Mouse (Mus musculus) cerebellum, adult 8-10 months (tissue): ENCODE results near the gene Crp.

ENCODE experiments used
- DNase-seq: peaks from one replicate; pipeline ENCODE4 v3.0.0; 2022

The Crp gene

DNA sequence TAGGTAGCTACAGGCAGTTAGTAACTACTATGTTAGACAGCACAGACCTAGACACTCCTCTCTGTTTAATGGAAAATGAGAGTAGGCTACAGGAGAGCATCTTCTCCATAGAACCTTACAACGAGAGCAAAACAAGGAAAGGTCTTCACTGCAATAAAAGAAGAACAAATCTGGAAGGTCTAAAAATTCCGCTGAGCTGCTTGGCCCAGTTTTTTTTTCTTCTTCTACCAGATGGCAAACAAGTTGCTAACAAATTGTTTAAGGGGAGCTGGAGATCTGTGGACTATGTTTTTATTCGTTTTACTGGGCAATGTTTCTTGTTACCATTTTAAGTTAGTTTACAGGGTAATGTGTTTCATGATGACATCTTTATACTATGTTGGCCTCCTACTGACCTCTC is 53.4 kb downstream of the Crp start:
- no peak for DNase-seq

DNA sequence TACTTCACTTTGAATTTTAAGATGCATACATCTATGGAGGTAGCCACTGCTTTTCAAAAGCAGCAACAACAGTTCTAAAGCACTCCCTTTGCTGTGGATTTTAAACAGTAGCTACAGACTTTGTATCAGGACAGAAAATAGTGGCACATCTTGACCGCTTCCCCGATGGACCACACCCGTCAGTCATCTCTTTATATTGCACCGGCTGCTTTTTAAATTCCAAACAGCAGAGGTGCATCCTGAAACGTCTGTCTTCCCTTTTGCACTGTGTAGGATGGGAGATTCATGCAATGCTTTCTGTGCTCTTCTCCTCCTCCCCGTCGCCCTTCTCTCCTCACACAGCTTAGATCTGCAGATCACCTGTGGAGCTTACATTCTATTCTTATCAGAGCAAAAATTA is 57.3 kb downstream of the Crp start:
- DNase-seq = no peak

DNA sequence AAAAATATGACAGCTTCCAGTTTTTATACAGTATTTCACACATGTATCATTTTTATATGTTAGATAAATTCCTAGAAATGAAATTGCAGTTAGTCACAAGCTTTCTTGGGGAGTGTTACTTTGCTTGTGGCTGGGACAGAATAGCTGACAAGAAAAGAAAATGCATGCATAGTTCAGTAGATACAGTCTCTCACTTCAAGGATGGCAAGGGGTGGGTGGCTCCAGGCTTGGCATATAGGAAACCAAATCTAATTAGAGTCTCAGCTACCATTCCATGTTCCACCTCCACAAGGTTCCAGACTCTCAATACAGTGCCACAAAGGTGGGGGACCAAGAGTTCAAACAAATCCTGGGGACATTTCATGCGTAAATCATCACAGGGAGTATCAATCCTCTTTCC is 61.7 kb downstream of the Crp start:
- no peak for DNase-seq

DNA sequence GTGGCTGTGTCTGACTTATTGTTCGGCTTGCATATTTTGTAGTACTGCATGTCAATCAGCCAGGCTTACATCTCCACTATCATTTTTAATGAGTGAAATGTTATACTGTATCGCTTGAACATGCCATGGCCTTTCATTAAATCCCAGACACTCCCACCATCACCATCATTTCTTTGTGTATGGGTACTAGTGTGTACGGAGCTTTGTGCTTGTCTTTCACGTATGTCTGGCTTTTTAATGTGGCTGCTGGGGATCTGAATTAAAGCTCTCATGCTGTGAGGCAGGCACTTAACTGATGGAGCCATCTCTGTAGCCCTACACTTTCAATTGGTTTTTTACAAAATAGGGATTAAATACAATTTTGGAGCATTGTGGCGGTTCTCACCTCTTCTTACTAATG is 81.3 kb downstream of the Crp start:
- no peak for DNase-seq

DNA sequence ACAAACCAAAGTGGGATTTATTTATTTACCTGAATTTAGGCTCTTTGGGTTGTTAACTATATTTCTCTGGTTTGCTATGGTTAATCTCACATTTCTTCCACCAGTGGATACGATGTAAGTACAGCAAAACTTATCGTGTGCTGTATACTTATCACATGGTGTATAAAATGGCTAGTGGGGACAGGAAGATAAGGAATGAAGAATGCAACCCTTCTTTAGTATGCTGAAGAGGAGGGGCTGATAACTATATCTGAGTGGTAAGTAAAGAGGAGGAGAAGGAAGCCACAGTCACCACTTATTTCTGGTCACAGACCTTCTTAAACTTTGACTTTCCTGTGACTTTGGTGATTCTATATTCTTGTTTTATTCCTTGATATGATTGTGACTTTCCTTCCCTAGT is 87.5 kb downstream of the Crp start:
- DNase-seq = no peak

DNA sequence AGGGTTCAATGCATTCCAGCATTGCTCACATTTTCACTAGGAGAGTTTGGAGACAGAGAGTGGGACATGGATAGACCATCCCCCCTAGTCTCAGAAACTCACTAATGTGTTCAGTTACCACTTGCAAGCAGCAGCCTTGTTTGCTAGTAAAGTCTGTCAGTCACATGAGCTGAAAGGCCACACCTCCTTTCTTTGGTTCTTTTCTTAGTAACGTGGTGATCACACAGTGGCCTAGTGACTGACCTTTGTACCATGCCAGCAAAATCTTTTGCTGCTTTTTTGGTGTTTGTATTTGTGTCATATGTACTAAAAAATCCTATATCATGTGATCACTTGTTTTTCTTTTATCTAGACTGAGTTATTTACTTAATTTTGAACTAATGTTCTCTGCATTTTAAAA is 88.0 kb downstream of the Crp start:
- DNase-seq = no peak

DNA sequence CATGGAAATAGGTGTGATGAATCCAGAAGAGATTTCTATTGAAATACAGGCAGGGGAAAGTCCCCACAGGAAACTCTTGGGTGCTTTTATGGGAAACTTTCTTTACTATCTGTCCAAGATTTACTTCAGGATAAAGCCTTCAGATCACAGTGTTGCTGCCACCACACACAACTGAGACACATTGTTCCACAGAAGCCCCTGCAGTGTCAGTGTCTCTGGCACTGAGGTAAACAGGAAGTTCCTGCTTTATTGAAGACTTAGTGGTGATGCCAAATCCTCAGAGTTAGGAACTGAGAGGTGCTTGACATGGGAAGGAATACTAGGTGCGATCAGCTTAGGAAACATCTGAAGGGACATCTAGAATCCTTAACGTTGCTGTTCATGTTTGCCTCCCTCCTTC is 131.1 kb downstream of the Crp start:
- DNase-seq = no peak

DNA sequence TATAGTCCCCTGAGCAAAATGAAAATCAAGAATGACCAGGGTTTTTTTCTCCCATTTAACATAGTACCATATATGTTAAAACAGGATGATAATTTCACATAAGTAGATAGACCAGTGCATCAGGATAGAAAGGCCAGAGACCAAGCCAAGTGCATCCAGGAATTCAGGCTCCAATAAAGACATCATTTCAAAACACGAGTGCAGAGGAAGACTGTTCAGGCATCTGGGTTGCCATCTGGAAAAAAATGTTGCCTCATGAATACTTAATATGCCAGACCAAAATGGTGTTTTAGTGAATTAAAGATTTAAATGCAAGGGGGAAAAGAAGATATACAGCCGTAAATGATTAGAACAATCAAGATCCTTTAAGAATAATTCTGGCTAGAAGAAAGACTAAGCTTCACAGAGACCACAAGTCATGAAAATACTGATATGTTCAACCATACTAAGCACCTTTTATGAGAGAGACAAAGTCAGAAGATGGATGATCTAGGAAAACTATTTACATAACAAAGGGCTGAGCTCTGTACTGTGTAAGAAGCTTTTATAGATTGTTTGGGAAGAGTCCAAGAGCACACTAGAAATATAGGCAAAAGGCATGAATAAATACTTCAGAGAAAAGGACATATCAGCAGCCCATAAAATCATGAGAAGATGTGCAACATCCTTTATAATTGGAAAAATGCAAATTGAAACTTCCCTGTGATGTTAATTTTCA is 149.3 kb downstream of the Crp start:
- DNase-seq = no peak

DNA sequence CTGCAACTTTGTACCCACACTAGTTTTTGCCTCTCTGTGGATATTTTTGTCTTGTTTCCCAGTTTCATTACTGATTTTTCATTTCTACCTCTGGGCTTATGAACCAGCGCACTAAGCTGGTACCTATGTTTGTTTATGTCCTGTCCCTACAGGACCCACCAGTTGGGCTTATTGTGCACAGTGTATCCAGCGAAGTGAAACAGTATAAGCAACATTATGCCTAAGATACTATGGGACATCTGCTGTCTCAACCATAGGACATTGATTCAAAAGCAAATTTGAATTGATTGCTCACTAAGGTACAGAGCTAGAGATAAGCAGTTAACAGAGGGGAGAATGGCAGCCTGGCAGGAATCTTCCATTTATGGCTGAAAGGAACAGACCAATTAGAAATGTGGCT is 150.3 kb downstream of the Crp start:
- no peak for DNase-seq

DNA sequence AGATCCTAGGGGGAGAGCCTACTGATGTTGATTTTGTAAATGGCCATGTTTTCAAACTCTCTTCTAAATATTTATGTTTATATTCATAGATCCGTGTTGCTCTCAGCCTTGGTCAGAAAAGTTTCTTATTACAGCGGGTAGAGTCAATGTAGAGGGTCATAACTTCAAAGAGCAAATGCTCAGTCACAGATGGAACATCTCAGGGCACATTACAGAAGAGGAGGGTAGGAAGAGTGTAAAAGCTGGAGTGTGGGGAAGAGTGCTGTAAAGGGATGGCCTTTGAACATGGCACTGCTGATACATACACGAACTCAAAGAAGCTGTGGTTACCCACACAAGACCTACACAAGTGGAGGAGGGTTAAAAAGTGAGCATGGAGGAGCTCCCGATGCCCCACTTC is 177.4 kb downstream of the Crp start:
- DNase-seq = no peak

DNA sequence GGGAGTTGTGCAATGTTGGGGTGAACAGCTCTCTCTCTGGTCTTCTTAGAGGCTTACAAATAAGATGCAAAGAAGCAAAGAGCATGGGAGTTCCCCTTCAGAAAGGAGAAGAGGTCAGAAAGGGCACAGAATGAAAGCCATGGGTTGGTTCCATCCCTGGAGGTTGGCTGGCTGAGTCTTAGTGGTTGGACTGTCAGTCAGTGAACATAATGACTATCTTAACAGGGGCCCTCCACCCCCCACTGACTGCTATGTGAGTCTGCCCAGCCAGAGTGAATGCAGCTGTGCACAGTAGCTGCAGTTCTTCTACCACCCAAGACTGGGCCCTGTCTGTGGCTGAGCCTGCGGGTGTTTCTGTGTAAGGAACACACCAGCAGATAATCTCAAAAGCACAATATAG is 178.8 kb downstream of the Crp start:
- DNase-seq = no peak
